Comparison of ENCODE assay signal across 12 mouse cellular contexts in genomic region chr9:107812132-107812531, GRCm38 (mm10).
"Had no signal": no experiment of that assay in that cellular context is flagged by ENCODE, and none has a peak within 500 bp of the region (broad histone marks: within the 10 kb centered on the region; RNA-seq: fewer than 3 reads in every experiment).

No protein-coding gene starts in this region.

- H3K27me3 ChIP-seq: limb, embryonic 12.5 days; lung, embryonic 15.5 days; midbrain, embryonic 12.5 days; neural tube, embryonic 15.5 days had no signal

- H3K4me2 ChIP-seq: limb, embryonic 12.5 days; lung, embryonic 15.5 days; midbrain, embryonic 12.5 days; neural tube, embryonic 15.5 days had no signal

- H3K9me3 ChIP-seq: limb, embryonic 12.5 days; lung, embryonic 15.5 days; midbrain, embryonic 12.5 days; neural tube, embryonic 15.5 days had no signal

- H3K4me1 ChIP-seq: limb, embryonic 12.5 days; lung, embryonic 15.5 days; midbrain, embryonic 12.5 days; neural tube, embryonic 15.5 days had no signal

- ATAC-seq: intestine, postnatal 0 days had no signal

- DNase-seq: kidney, adult 8-10 months; kidney, postnatal 4 days; lung, postnatal 14 days; thymus, adult 18-20 months; thymus, postnatal 14 days had no signal

- H3K9ac ChIP-seq: limb, embryonic 12.5 days; lung, embryonic 15.5 days; midbrain, embryonic 12.5 days; neural tube, embryonic 15.5 days had no signal

- H3K4me3 ChIP-seq: limb, embryonic 12.5 days; lung, embryonic 15.5 days; midbrain, embryonic 12.5 days; myocyte; neural tube, embryonic 15.5 days had no signal

- H3K27ac ChIP-seq: limb, embryonic 12.5 days; lung, embryonic 15.5 days; macrophage; midbrain, embryonic 12.5 days; neural tube, embryonic 15.5 days had no signal
